Mouse (Mus musculus) spleen, adult 2 months (tissue): ENCODE results near the gene Polr3b. TPM values are rescaled to one million over a fixed set of nuclear protein-coding genes. Genes with fewer than 3 reads are reported as not detected.
A peak's percentile ranks its signal among the peaks of the same experiment; 100 is the strongest.

Experiments
- DNase-seq, 2 experiments: peaks; one replicate each; pipeline versions ENCODE4 v3.0.0 to v3.0.0-alpha.2; 2012 to 2021; ENCODE audit warnings: low spot score in 2 of 2, low read depth in 1 of 2
- H3K27ac ChIP-seq: fragments of 200-500 bp; 2 replicates; pipeline ENCODE4 v1.5.1; 2012; ENCODE audit warnings: low read length, inconsistent platforms; ENCODE audit not compliant: insufficient read depth
- H3K27me3 ChIP-seq: fragments of 200-500 bp; 2 replicates; pipeline ENCODE4 v1.6.1; 2012; ENCODE audit warnings: mild to moderate bottlenecking, moderate library complexity, low read length, inconsistent platforms; ENCODE audit not compliant: control insufficient read depth, insufficient read depth
- H3K36me3 ChIP-seq: fragments of 200-500 bp; 2 replicates; pipeline ENCODE4 v1.6.1; 2012; ENCODE audit warnings: mild to moderate bottlenecking, low read length, inconsistent platforms; ENCODE audit not compliant: control insufficient read depth, insufficient read depth
- H3K4me1 ChIP-seq: fragments of 200-500 bp; 2 replicates; pipeline ENCODE4 v1.6.1; 2011; ENCODE audit warnings: inconsistent platforms; ENCODE audit not compliant: control insufficient read depth, insufficient read depth, insufficient read length
- H3K4me3 ChIP-seq: fragments of 200-500 bp; 2 replicates; pipeline ENCODE4 v1.5.1; 2011; ENCODE audit warnings: mild to moderate bottlenecking, inconsistent platforms; ENCODE audit not compliant: insufficient read depth, insufficient read length; ENCODE audit errors: extremely low read depth
- CTCF ChIP-seq: fragments of 200-500 bp; IDR thresholded peaks from 2 replicates; pipeline ENCODE4 v1.5.1; 2011; ENCODE audit warnings: mild to moderate bottlenecking, inconsistent platforms; ENCODE audit not compliant: insufficient read depth, insufficient read length, insufficient replicate concordance; ENCODE audit errors: extremely low read depth
- POLR2A ChIP-seq: fragments of 200-500 bp; IDR thresholded peaks from 2 replicates; pipeline ENCODE4 v1.6.1; 2011; ENCODE audit warnings: low read depth, low read length, inconsistent platforms
- WGBS: fragments of 180-500 bp; shearing (Covaris S2); methylation state at CpG from one replicate; pipeline ENCODE4 v1.1.7; 2018; 5-methylcytosine and 5-hydroxymethylcytosine counted together
- polyA plus RNA-seq: library from polyadenylated mRNA; depleted of rRNA; stranded (reverse); fragments of >200 nt; gene quantifications from 2 replicates; pipeline ENCODE4 v1.2.3, GENCODE M21; 2012

Polr3b gene
- polyA plus RNA-seq, 1 experiment, result 4.8 TPM

DNA sequence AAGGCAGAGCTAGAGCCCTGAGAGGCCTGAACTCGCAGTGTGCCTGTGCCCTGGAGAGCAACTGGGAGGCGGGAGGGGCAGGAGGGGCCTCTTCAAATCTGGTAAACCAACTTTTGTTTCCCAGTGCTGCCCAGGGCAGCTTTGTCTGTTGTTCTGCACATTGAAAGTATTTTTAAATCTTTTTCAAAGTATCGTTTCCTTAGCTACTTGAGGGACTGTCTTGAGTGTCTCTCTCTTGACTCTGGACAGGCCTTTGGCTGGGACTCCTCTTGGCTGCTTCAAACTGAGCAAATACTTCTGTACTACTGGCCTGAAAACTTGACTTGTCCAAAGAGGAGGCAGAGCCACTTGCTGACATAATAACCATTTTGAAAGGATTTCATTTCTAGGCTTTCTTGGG, 11.3 kb upstream of the Polr3b start:
- no peak overlapping the region for H3K27ac ChIP-seq
- no peak for TF ChIP-seq CTCF
- TF ChIP-seq POLR2A, result no peak
- WGBS, result 87% methylated on average over 3 of the region's 3 CpGs
- no peak overlapping the region for H3K4me3 ChIP-seq
- H3K4me1 ChIP-seq, result no peaks in the 10 kb centered on the region
- peaks cover 36% of the 10 kb centered on the region for H3K36me3 ChIP-seq
- no peaks in the 10 kb centered on the region for H3K27me3 ChIP-seq
- no peak for DNase-seq

DNA sequence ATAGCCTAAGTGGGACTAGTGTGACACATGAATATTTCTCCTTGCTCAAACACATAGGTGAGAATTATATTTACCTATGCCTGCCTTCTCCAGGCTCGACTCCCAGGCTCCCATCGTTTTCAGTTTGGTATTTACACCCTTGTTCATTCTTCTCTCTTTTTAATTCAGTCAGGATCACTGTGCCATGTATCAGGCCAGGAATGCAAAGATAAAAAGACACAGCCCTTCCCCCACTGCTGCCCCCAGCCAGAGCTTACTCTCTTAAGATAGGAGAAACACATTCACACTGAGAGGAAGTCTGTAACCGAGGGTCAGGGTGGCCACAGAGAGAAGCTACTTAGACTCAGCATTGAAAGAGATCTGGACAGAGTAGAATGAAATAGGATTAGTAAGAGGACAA, 10.4 kb upstream of the Polr3b start:
- WGBS, result 73% methylated on average over 3 of the region's 3 CpGs
- H3K36me3 ChIP-seq, result peaks cover 30% of the 10 kb centered on the region
- no peak for DNase-seq
- H3K4me3 ChIP-seq, result no peak overlapping the region
- TF ChIP-seq CTCF, result no peak
- no peak for TF ChIP-seq POLR2A
- no peaks in the 10 kb centered on the region for H3K27me3 ChIP-seq
- H3K27ac ChIP-seq, result no peak overlapping the region
- no peaks in the 10 kb centered on the region for H3K4me1 ChIP-seq

DNA sequence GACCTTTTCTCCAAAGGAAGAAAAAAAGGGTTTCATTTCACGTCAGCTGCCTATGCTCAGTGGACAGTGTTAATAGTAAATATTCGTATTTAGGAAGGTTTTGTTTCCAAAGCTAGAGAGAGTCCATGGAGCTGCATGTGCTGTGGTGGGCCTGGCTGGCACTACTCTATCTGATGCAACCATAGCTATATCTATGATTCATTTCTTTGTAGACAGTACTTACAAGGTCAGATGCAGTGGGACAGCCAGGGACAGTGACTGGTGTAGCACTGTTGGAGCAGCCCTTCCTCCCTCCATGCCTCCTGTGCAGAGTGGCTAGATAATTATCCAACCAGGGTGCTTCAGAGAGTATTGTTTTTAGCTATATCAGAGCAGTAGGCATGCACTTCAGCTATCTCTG, 9.8 kb upstream of the Polr3b start:
- peaks cover 28% of the 10 kb centered on the region for H3K36me3 ChIP-seq
- 85% methylated on average over 2 of the region's 2 CpGs for WGBS

DNA sequence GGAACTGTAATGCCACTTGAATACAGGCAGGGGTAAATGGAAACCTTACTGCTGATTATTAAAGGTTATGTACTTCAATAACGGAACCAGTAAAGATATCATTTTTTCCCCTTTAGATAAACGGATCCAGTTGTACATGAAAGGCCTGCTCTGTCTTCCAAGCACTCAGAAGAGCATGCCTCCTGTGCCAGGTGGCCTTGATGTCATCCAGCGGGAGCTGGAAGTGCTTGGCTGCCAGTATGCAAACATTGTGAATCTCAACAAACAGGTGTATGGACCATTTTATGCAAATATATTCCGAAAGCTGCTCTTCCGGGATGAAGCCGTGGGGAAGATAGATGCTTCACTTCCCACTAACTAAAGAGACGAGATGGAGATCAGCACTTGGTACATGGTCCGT, 8.7 kb upstream of the Polr3b start:
- Histone ChIP-seq H3K27me3 (no peaks in the 10 kb centered on the region), H3K27ac (no peak overlapping the region), H3K36me3 (peaks cover 21% of the 10 kb centered on the region), H3K4me1 (no peaks in the 10 kb centered on the region), H3K4me3 (no peak overlapping the region)
- WGBS, result 94% methylated on average over 8 of the region's 8 CpGs
- DNase-seq, result no peak
- TF ChIP-seq POLR2A, result no peak
- no peak for TF ChIP-seq CTCF

More for the DNA sequence above, 9.8 kb upstream of the Polr3b start:
- H3K4me1 ChIP-seq, result no peaks in the 10 kb centered on the region
- no peaks in the 10 kb centered on the region for H3K27me3 ChIP-seq
- TF ChIP-seq POLR2A (no peak), CTCF (no peak)
- no peak overlapping the region for H3K27ac ChIP-seq
- DNase-seq, result no peak
- no peak overlapping the region for H3K4me3 ChIP-seq

DNA sequence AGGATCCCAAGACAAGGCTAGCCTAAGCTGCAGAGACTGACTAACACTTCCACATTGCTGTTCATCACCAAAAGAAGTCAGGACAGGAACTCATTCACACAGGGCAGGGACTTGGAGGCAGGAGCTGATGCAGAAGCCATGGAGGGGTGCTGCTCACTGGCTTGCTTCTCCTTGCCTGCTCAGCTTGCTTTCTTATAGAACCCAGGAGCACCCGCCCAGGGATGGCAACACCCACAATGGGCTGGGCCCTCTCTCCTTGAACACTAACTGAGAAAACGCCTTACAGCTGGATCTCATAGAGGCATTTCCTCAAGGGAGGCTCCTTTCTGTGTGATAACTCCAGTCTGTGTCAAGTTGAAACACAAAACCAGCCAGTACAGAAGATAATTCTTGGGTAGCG, 7.0 kb upstream of the Polr3b start:
- Histone ChIP-seq H3K4me3 (no peak overlapping the region), H3K36me3 (peaks cover 13% of the 10 kb centered on the region), H3K27me3 (no peaks in the 10 kb centered on the region), H3K27ac (no peak overlapping the region), H3K4me1 (no peaks in the 10 kb centered on the region)
- DNase-seq, result no peak
- 73% methylated on average over 3 of the region's 3 CpGs for WGBS
- TF ChIP-seq POLR2A (no peak), CTCF (no peak)

DNA sequence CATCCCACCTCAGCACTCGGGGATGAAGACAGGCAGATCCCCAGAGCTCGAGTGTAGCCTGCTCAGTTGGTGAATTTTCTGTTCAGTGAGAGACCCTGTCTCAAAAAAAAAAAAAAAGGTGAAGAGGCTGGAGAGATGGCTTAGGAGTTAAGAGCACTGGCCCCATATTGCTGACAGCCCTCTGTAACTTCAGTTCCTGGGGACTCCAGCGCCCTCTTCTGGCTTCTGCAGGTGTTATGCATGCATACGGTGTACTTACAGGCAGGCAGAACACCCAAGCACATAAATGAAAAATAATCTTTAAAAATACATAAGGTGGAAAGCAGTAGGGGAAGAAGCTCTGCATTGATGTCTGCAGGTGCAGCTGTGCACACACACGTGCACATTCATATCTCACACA, 9.1 kb downstream of the Polr3b start:
- no peak overlapping the region for H3K4me3 ChIP-seq
- no peak overlapping the region for H3K27ac ChIP-seq
- no peaks in the 10 kb centered on the region for H3K27me3 ChIP-seq
- peaks cover 4% of the 10 kb centered on the region; the same call in 1 of the 2 replicates for H3K4me1 ChIP-seq
- WGBS, result 68% methylated on average over 5 of the region's 5 CpGs
- DNase-seq, result peak; percentile 19 to 44
- peak; percentile 27; the same call in 1 of the 2 replicates for TF ChIP-seq CTCF
- no peak for TF ChIP-seq POLR2A
- peaks cover 11% of the 10 kb centered on the region for H3K36me3 ChIP-seq

DNA sequence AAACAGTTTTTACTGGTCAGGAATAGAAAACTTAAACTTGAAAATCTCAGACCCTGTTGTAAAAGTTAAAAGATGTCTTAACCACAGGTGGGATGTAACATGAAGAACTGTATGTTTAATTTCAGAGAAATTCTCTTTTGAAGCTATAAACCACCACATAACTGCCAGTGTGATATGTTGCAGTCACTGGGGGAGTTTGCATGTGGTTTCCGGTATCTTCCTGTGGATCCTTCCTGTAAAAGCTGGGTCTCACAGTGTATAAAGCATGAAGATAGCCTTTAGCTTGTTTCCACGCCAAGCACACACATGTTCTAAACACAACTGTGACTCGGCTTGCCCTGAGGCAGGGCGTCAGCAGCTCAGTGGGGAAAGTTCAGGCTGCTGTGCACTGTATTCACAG, 9.9 kb downstream of the Polr3b start:
- H3K4me3 ChIP-seq, result no peak overlapping the region

More for the DNA sequence above, 9.9 kb downstream of the Polr3b start:
- peaks cover 12% of the 10 kb centered on the region for H3K36me3 ChIP-seq
- TF ChIP-seq CTCF (no peak), POLR2A (no peak)
- peak overlapping the region; percentile 37 for H3K27ac ChIP-seq
- WGBS, result 76% methylated on average over 4 of the region's 4 CpGs
- H3K4me1 ChIP-seq, result peaks cover 4% of the 10 kb centered on the region; the same call in 1 of the 2 replicates
- DNase-seq, result no peak
- H3K27me3 ChIP-seq, result no peaks in the 10 kb centered on the region
